Mouse (Mus musculus): ENCODE measurements at regions not wholly inside any gene's neighbourhood (a gene's known extent, or its start where the extent isn't known, plus 50 kb on each side); places are given as distances from the start of the nearest gene placed in this dataset.

DNA sequence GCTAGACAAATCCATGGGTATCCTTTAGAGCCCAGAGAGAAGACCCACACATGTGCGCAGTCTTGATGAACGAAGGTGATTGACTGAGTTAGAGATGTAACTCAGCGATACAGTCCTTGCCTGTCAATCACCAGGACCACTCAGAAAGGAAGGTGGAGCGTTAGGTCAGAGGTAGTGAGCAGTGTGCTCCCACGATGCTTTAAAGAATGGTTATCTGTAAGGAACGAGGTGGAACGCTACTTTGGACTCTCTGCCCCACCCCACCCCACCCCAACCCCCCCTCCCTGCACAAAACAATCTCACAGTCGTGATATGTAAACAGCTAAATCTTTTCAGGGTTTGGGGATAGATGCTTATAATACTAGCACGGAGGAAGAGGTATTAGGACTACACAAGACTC is 144.0 kb upstream of the Jmjd1c start:
- no peak overlapping the region for H3K27ac ChIP-seq (ENCODE audit: insufficient read depth, low read depth, low read length)
- TF ChIP-seq POLR2A (IDR thresholded peaks at IDR 0.05; ENCODE audit: insufficient read depth, low read depth, low read length) = no peak
- TF ChIP-seq CTCF (IDR thresholded peaks at IDR 0.05; ENCODE audit: insufficient read depth, low read depth, low read length) = no peak
- no peaks in the 10 kb centered on the region for H3K4me1 ChIP-seq (ENCODE audit: control insufficient read depth, insufficient read depth, low read length)
- 87% methylated on average over 9 of the region's 9 CpGs for WGBS
- no peak overlapping the region for H3K4me3 ChIP-seq (ENCODE audit: insufficient read depth, low read depth, low read length)

DNA sequence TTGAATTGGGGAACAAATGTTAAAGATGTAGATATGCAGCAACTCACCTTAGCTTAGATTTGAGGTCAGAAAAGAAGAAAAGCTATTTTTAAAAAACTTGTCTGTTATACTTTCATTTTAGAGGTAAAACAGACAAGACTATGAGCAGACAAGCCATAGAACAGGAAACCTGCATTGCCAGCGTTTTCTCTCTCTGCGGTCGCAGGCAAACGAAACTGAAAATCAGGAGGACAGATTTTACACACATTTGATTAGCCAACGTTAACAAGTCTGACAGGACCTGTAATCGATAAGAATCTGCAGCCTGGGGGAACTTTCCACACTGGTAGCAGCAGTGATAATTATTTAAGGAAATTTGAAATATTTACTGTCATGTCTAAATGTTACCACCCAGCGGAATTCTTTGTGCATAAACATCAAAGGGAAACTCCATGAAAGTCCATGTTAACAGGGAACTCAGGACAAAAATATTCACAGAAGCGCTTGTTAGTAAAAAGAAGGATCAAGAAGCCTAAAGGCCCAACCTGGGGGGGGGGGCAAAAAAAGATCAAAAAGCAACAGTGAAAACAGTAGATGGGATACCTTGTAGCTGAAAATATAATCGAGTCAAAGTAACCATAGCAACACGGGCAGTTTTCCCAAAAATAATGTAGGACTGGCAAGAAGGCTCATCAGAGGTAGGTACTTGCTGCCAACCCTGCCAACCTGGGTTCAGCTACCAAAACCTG is 142.5 kb upstream of the Jmjd1c start:
- Histone ChIP-seq H3K4me1 (ENCODE audit: control insufficient read depth, insufficient read depth, low read length) (no peaks in the 10 kb centered on the region), H3K4me3 (ENCODE audit: insufficient read depth, low read depth, low read length) (no peak overlapping the region), H3K27ac (ENCODE audit: insufficient read depth, low read depth, low read length) (no peak overlapping the region)
- no peak for TF ChIP-seq POLR2A (IDR thresholded peaks at IDR 0.05; ENCODE audit: insufficient read depth, low read depth, low read length)
- no peak for TF ChIP-seq CTCF (IDR thresholded peaks at IDR 0.05; ENCODE audit: insufficient read depth, low read depth, low read length)
- WGBS = 68% methylated on average over 10 of the region's 10 CpGs

DNA sequence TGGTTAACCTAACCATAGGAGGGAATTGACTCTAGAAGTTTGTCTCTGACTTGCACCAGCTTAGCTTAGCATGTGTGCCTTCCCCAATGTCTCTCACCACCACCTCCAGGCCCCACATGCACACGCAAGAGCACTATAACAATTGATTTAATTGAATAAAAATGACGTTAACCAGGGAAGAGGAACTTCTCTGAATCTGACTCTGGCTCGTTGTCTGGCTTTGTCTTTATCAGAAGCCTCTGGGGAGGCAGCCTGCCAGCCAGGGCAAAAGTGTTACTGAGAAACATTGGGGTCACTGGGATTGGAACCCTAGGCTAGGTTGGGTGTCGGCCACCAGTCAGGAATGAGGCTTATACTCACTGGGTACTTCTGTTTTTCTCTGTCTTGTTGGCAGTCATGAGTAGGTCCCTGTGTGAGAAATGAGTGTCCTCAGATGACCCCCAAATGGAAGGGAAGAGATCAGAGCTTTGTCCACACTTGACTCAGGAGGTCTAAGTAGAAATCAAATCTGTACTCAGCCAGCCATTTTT is 141.9 kb upstream of the Jmjd1c start:
- TF ChIP-seq CTCF (IDR thresholded peaks at IDR 0.05; ENCODE audit: insufficient read depth, low read depth, low read length) (no peak), POLR2A (IDR thresholded peaks at IDR 0.05; ENCODE audit: insufficient read depth, low read depth, low read length) (no peak)
- Histone ChIP-seq H3K4me3 (ENCODE audit: insufficient read depth, low read depth, low read length) (no peak overlapping the region), H3K4me1 (ENCODE audit: control insufficient read depth, insufficient read depth, low read length) (no peaks in the 10 kb centered on the region), H3K27ac (ENCODE audit: insufficient read depth, low read depth, low read length) (no peak overlapping the region)
- WGBS = 68% methylated on average over 4 of the region's 4 CpGs

DNA sequence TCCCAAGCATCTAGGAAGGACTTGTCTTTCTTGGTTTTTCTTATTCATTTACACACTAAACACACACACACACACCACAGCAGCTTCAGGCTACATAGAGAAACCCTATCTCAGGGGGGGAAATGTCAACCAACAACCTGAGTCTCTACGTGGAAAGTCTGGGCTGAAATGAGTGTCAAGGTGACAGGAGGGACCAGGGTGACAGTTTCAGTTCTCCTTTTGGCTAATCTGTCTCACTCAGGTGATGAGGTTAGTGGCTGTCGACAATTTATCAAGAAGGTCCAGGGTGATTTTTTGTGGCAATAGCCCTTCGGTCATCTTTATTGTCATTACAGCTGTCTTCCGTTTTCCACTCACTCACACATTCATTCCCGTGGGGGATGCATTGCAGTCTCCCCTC is 140.5 kb upstream of the Jmjd1c start:
- H3K4me3 ChIP-seq (ENCODE audit: insufficient read depth, low read depth, low read length) = no peak overlapping the region
- no peak overlapping the region for H3K27ac ChIP-seq (ENCODE audit: insufficient read depth, low read depth, low read length)
- no peaks in the 10 kb centered on the region for H3K4me1 ChIP-seq (ENCODE audit: control insufficient read depth, insufficient read depth, low read length)
- no peak for TF ChIP-seq POLR2A (IDR thresholded peaks at IDR 0.05; ENCODE audit: insufficient read depth, low read depth, low read length)
- WGBS = 85% methylated on average over 5 of the region's 5 CpGs

DNA sequence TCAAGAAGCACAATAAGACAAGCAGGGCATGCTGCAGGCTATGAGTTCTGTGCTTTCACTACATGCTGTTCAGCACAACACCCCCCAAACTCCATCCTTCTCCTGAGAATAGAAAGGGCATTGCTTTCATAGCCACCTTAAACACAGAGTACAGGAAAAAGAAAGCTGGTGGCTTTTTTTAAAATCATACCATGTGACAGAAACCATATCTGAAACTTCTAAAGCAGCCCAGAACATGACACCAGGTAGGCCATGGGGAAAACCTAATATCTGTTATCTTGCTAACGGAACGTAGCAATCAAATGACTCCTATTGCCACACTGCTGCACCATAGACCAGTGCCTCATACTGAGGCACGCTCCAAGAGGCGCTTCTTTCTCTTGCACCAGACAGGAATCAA is 139.3 kb upstream of the Jmjd1c start:
- WGBS = 96% methylated on average over 4 of the region's 4 CpGs

DNA sequence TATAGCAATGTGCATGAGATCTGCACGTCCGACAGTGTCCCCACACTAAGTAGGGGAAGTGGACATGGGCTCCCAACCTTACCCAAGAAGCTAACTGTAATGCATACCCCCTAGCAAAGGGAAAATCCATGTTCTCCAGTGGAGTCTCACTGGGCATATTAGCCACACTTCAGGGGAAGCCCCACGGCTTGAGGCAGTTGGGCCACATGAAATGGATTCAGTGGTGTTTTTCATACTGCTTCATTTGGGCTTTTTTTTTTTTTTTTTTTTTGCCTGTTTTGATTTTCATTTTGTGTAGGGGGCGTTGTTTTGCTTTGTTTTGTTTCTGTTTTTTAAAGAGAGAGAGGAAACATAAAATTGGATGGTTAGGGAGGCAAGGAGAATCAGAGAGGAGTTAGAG is 138.6 kb upstream of the Jmjd1c start:
- WGBS = 87% methylated on average over 4 of the region's 4 CpGs
- Histone ChIP-seq H3K27ac (ENCODE audit: insufficient read depth, low read depth, low read length) (no peak overlapping the region), H3K4me1 (ENCODE audit: control insufficient read depth, insufficient read depth, low read length) (no peaks in the 10 kb centered on the region), H3K4me3 (ENCODE audit: insufficient read depth, low read depth, low read length) (no peak overlapping the region)
- TF ChIP-seq CTCF (IDR thresholded peaks at IDR 0.05; ENCODE audit: insufficient read depth, low read depth, low read length) (no peak), POLR2A (IDR thresholded peaks at IDR 0.05; ENCODE audit: insufficient read depth, low read depth, low read length) (no peak)

More for the DNA sequence above, 139.3 kb upstream of the Jmjd1c start:
- Histone ChIP-seq H3K4me3 (ENCODE audit: insufficient read depth, low read depth, low read length) (no peak overlapping the region), H3K27ac (ENCODE audit: insufficient read depth, low read depth, low read length) (no peak overlapping the region), H3K4me1 (ENCODE audit: control insufficient read depth, insufficient read depth, low read length) (no peaks in the 10 kb centered on the region)
- TF ChIP-seq POLR2A (IDR thresholded peaks at IDR 0.05; ENCODE audit: insufficient read depth, low read depth, low read length) = no peak
- no peak for TF ChIP-seq CTCF (IDR thresholded peaks at IDR 0.05; ENCODE audit: insufficient read depth, low read depth, low read length)
